ENCODE assay signal across 8 mouse cellular contexts in genomic region chr11:113683627-113683956, GRCm38 (mm10). TPM values are rescaled to one million over a fixed set of nuclear protein-coding genes. Genes with fewer than 3 reads are reported as not detected.
DNase-seq lines count a peak whose midpoint lies in the region; ATAC-seq and TF ChIP-seq lines count a peak whose summit lies in the region.

No protein-coding gene starts in this region.

- peak overlapping the region; percentile 98 for H3K27ac ChIP-seq in heart, embryonic 11.5 days (ENCODE audit: low read depth, low read length)
- peak overlapping the region; percentile 77 for H3K27ac ChIP-seq in ES-E14 (ENCODE audit: insufficient read depth, low read depth, low read length, poor library complexity, severe bottlenecking)
- H3K27ac ChIP-seq in forebrain, postnatal 0 days (ENCODE audit: low read depth, low read length): peak overlapping the region; percentile 92

- no peak for TF ChIP-seq CTCF in forebrain, postnatal 0 days (IDR thresholded peaks at IDR 0.05; ENCODE audit: low read depth)

- H3K4me1 ChIP-seq in heart, embryonic 11.5 days (ENCODE audit: control insufficient read depth, insufficient read depth, low read length): peaks cover 33% of the 10 kb centered on the region
- peaks cover 7 to 8% of the 10 kb centered on the region in 2 experiments for H3K4me1 ChIP-seq in ES-E14 (ENCODE audit: control insufficient read depth in 2 of 2, insufficient read depth in 2 of 2, low read length in 2 of 2, poor library complexity in 1 of 2)
- H3K4me1 ChIP-seq in forebrain, postnatal 0 days (ENCODE audit: insufficient read depth): peaks cover 16% of the 10 kb centered on the region
- peaks cover 68% of the 10 kb centered on the region for H3K4me1 ChIP-seq in megakaryocyte, embryonic 14.5 days

- H3K36me3 ChIP-seq in heart, embryonic 11.5 days (ENCODE audit: control insufficient read depth, insufficient read depth, low read length): peaks cover 11% of the 10 kb centered on the region
- peaks cover 11% of the 10 kb centered on the region for H3K36me3 ChIP-seq in ES-E14 (ENCODE audit: control insufficient read depth, insufficient read depth, low read length, poor library complexity, severe bottlenecking)
- peaks cover 10% of the 10 kb centered on the region for H3K36me3 ChIP-seq in forebrain, postnatal 0 days (ENCODE audit: insufficient read depth)
- H3K36me3 ChIP-seq in megakaryocyte, embryonic 14.5 days (replicated peaks; ENCODE audit: low read length): peaks cover 29% of the 10 kb centered on the region

- no peak for ATAC-seq in heart, embryonic 11.5 days (replicated peaks; ENCODE audit: insufficient number of reproducible peaks, low FRiP score, low TSS enrichment)
- no peak for ATAC-seq in forebrain, postnatal 0 days
- no peak for ATAC-seq in CD4-positive, CD25-positive, alpha-beta regulatory T cell, adult 4 months

- no peak for DNase-seq in heart, adult 9 months (ENCODE audit: low spot score in 2 of 2)
- peak; percentile 30 for DNase-seq in ES-E14 (ENCODE audit: low read depth, low spot score)
- DNase-seq in forebrain, postnatal 0 days: no peak
- DNase-seq in adrenal gland, postnatal 10 days: no peak
- DNase-seq in gastrocnemius, adult 8-10 months (ENCODE audit: low spot score in 2 of 2): no peak

- H3K9ac ChIP-seq in heart, embryonic 11.5 days (ENCODE audit: low read depth, low read length): peak overlapping the region; percentile 89
- H3K9ac ChIP-seq in ES-E14 (ENCODE audit: insufficient read depth, low read depth, low read length, poor library complexity, severe bottlenecking): peak overlapping the region; percentile 88
- peak overlapping the region; percentile 87 for H3K9ac ChIP-seq in forebrain, postnatal 0 days

- WGBS in heart, embryonic 11.5 days (ENCODE audit: insufficient replicate concordance): 0% methylated on average over 30 of the region's 38 CpGs
- WGBS in forebrain, postnatal 0 days: under 1% methylated on average over 33 of the region's 38 CpGs

- in situ Hi-C loops in ES-E14 (cut with MboI; ENCODE audit: low sequenced_read_pairs in 2 of 2, unreplicated experiment in 2 of 2): no loop called here

- H3K4me3 ChIP-seq in heart, embryonic 11.5 days (ENCODE audit: low read depth, low read length): peak overlapping the region; percentile 85
- peak overlapping the region; percentile 87 to 95 for H3K4me3 ChIP-seq in ES-E14 (ENCODE audit: insufficient read depth in 1 of 2, low read depth in 1 of 2, low read length in 2 of 2, poor library complexity in 1 of 2, severe bottlenecking in 1 of 2)
- H3K4me3 ChIP-seq in forebrain, postnatal 0 days (ENCODE audit: low read depth, low read length): peak overlapping the region; percentile 88
- peak overlapping the region; percentile 99 for H3K4me3 ChIP-seq in megakaryocyte, embryonic 14.5 days (replicated peaks)

- H3K4me2 ChIP-seq in heart, embryonic 11.5 days: peak overlapping the region; percentile 76
- H3K4me2 ChIP-seq in forebrain, postnatal 0 days (ENCODE audit: low read depth): peak overlapping the region; percentile 94

- H3K27me3 ChIP-seq in heart, embryonic 11.5 days (ENCODE audit: control insufficient read depth, insufficient read depth, low read length): no peaks in the 10 kb centered on the region
- H3K27me3 ChIP-seq in forebrain, postnatal 0 days (ENCODE audit: insufficient read depth, low read length): no peaks in the 10 kb centered on the region
- H3K27me3 ChIP-seq in megakaryocyte, embryonic 14.5 days (replicated peaks): no peaks in the 10 kb centered on the region

- no peaks in the 10 kb centered on the region for H3K9me3 ChIP-seq in heart, embryonic 11.5 days (replicated peaks; ENCODE audit: control insufficient read depth, low read length)
- no peaks in the 10 kb centered on the region for H3K9me3 ChIP-seq in ES-E14 (ENCODE audit: control insufficient read depth, insufficient read depth, low read depth, low read length)
- no peaks in the 10 kb centered on the region for H3K9me3 ChIP-seq in forebrain, postnatal 0 days (ENCODE audit: low read length)
- no peaks in the 10 kb centered on the region for H3K9me3 ChIP-seq in megakaryocyte, embryonic 14.5 days

TF ChIP-seq in ES-E14, 5 proteins besides CTCF, POLR2A, EP300 and RAD21:
- TF ChIP-seq MAFK (IDR thresholded peaks at IDR 0.05; ENCODE audit: insufficient read depth, low read depth, low read length): no peak
- no peak for TF ChIP-seq ZC3H11A (IDR thresholded peaks at IDR 0.05; ENCODE audit: borderline replicate concordance, low read depth, low read length)
- no peak for TF ChIP-seq ZNF384 (IDR thresholded peaks at IDR 0.05; ENCODE audit: low read depth, low read length)
- TF ChIP-seq CHD2 (IDR thresholded peaks at IDR 0.05; ENCODE audit: low read depth, low read length): no peak
- TF ChIP-seq HCFC1 (IDR thresholded peaks at IDR 0.05; ENCODE audit: borderline replicate concordance, insufficient read depth, low read length): no peak

RNA-seq across cellular contexts. Expression of gene Fam104a, which starts 0.4 kb away (rescaled TPM):
- 53.1 and 54.7 TPM in 2 replicates for polyA plus RNA-seq in heart, embryonic 11.5 days (2014; fragmentation: Nextera tagmentation; extraction: Ambion mirVana)
- total RNA-seq in ES-E14 (2012; rRNA removed): 13.8 and 18.0 TPM in 2 replicates
- total RNA-seq in forebrain, postnatal 0 days (2014; rRNA removed): 37.6 and 38.7 TPM in 2 replicates
- 54.7 and 58.9 TPM in 2 replicates for polyA plus RNA-seq in forebrain, postnatal 0 days (2015; fragmentation: Nextera tagmentation; extraction: Ambion mirVana)
- 129 and 266 TPM in 2 replicates for polyA plus RNA-seq in megakaryocyte, embryonic 14.5 days (2012; ENCODE audit: insufficient read depth, low replicate concordance)
- total RNA-seq in adrenal gland, postnatal 10 days (2021): 10 to 100 TPM; 25.9 to 27.0 TPM
- 10 to 100 TPM; 13.9 to 15.0 TPM for polyA plus RNA-seq in CD4-positive, CD25-positive, alpha-beta regulatory T cell, adult 4 months (2017; shearing (Covaris generic))
- 10 to 100 TPM; 30.8 to 41.7 (median 36.1) TPM for total RNA-seq in gastrocnemius, adult 8-10 months (2022)

RNA-seq across cellular contexts. Expression of gene D11Wsu47e, which starts 0.6 kb away (rescaled TPM):
- 18.1 and 18.7 TPM in 2 replicates for polyA plus RNA-seq in heart, embryonic 11.5 days (2014; fragmentation: Nextera tagmentation; extraction: Ambion mirVana)
- total RNA-seq in ES-E14 (2012; rRNA removed): 33.1 and 38.5 TPM in 2 replicates
- total RNA-seq in forebrain, postnatal 0 days (2014; rRNA removed): 34.2 and 36.7 TPM in 2 replicates
- polyA plus RNA-seq in forebrain, postnatal 0 days (2015; fragmentation: Nextera tagmentation; extraction: Ambion mirVana): 23.4 and 25.7 TPM in 2 replicates
- 5.2 TPM in 1 of 2 replicates, not detected in the other for polyA plus RNA-seq in megakaryocyte, embryonic 14.5 days (2012; ENCODE audit: insufficient read depth, low replicate concordance)
- total RNA-seq in adrenal gland, postnatal 10 days (2021): 10 to 100 TPM; 11.2 to 15.1 TPM
- 10 to 100 TPM in 1 of 2 experiments, 1 to 10 TPM in 1; 8.0 to 11.3 TPM for polyA plus RNA-seq in CD4-positive, CD25-positive, alpha-beta regulatory T cell, adult 4 months (2017; shearing (Covaris generic))
- 1 to 10 TPM; 3.3 to 5.0 (median 4.4) TPM for total RNA-seq in gastrocnemius, adult 8-10 months (2022)

RNA-seq across cellular contexts. Expression of gene Cpsf4l, which starts 26.2 kb away (rescaled TPM):
- 0.23 and 0.30 TPM in 2 replicates for polyA plus RNA-seq in heart, embryonic 11.5 days (2014; fragmentation: Nextera tagmentation; extraction: Ambion mirVana)
- total RNA-seq in ES-E14 (2012; rRNA removed): 19.6 and 35.0 TPM in 2 replicates
- total RNA-seq in forebrain, postnatal 0 days (2014; rRNA removed): not detected in 2 replicates
- 0.10 and 0.30 TPM in 2 replicates for polyA plus RNA-seq in forebrain, postnatal 0 days (2015; fragmentation: Nextera tagmentation; extraction: Ambion mirVana)
- not detected in 2 replicates for polyA plus RNA-seq in megakaryocyte, embryonic 14.5 days (2012; ENCODE audit: insufficient read depth, low replicate concordance)
- 1 to 10 TPM in 1 of 2 experiments, under 1 TPM in 1; 0.79 to 2.2 TPM for total RNA-seq in adrenal gland, postnatal 10 days (2021)
- polyA plus RNA-seq in CD4-positive, CD25-positive, alpha-beta regulatory T cell, adult 4 months (2017; shearing (Covaris generic)): 1 to 10 TPM in 1 of 2 experiments, not detected in 1; 1.0 TPM
- total RNA-seq in gastrocnemius, adult 8-10 months (2022): not detected

RNA-seq across cellular contexts. Expression of gene Slc39a11, which starts 33.7 kb away (rescaled TPM):
- 17.1 and 18.7 TPM in 2 replicates for polyA plus RNA-seq in heart, embryonic 11.5 days (2014; fragmentation: Nextera tagmentation; extraction: Ambion mirVana)
- 17.0 and 18.0 TPM in 2 replicates for total RNA-seq in ES-E14 (2012; rRNA removed)
- total RNA-seq in forebrain, postnatal 0 days (2014; rRNA removed): 36.9 and 48.2 TPM in 2 replicates
- 33.1 and 39.1 TPM in 2 replicates for polyA plus RNA-seq in forebrain, postnatal 0 days (2015; fragmentation: Nextera tagmentation; extraction: Ambion mirVana)
- 20.6 and 67.1 TPM in 2 replicates for polyA plus RNA-seq in megakaryocyte, embryonic 14.5 days (2012; ENCODE audit: insufficient read depth, low replicate concordance)
- total RNA-seq in adrenal gland, postnatal 10 days (2021): 10 to 100 TPM; 17.3 to 18.5 TPM
- 10 to 100 TPM; 12.0 to 17.9 TPM for polyA plus RNA-seq in CD4-positive, CD25-positive, alpha-beta regulatory T cell, adult 4 months (2017; shearing (Covaris generic))
- 1 to 10 TPM; 2.1 to 2.6 (median 2.2) TPM for total RNA-seq in gastrocnemius, adult 8-10 months (2022)

RNA-seq across cellular contexts. Expression of gene Cog1, which starts 34.6 kb away (rescaled TPM):
- 19.2 and 19.4 TPM in 2 replicates for polyA plus RNA-seq in heart, embryonic 11.5 days (2014; fragmentation: Nextera tagmentation; extraction: Ambion mirVana)
- 19.1 TPM in 2 replicates for total RNA-seq in ES-E14 (2012; rRNA removed)
- 37.2 and 48.8 TPM in 2 replicates for total RNA-seq in forebrain, postnatal 0 days (2014; rRNA removed)
- polyA plus RNA-seq in forebrain, postnatal 0 days (2015; fragmentation: Nextera tagmentation; extraction: Ambion mirVana): 25.3 and 28.6 TPM in 2 replicates
- polyA plus RNA-seq in megakaryocyte, embryonic 14.5 days (2012; ENCODE audit: insufficient read depth, low replicate concordance): 28.4 and 32.8 TPM in 2 replicates
- total RNA-seq in adrenal gland, postnatal 10 days (2021): 10 to 100 TPM; 25.5 to 26.0 TPM
- polyA plus RNA-seq in CD4-positive, CD25-positive, alpha-beta regulatory T cell, adult 4 months (2017; shearing (Covaris generic)): 10 to 100 TPM; 15.4 to 19.3 TPM
- total RNA-seq in gastrocnemius, adult 8-10 months (2022): 10 to 100 TPM; 18.4 to 24.6 (median 20.6) TPM
